Mouse (Mus musculus): ENCODE data around the gene Upp1.

Gene Upp1

GRCm38 (mm10) chr11:9167331-9167730 is 49.4 kb downstream of the Upp1 start:
- DNase-seq: no peak

GRCm38 (mm10) chr11:9181477-9181876 is 63.6 kb downstream of the Upp1 start:
- no peak for DNase-seq

All from right cerebral cortex, postnatal 4 days (tissue).